Mouse (Mus musculus) CH12.LX (cell line): Measurements from ENCODE around the gene Heyl. TPM values are rescaled to one million over a fixed set of nuclear protein-coding genes. Genes with fewer than 3 reads are reported as not detected.

Source experiments
- DNase-seq: peaks from one replicate; pipeline ENCODE4 v3.0.0-alpha.2; 2013; ENCODE audit errors: extremely low read depth
- H3K27ac ChIP-seq: 2 replicates; pipeline ENCODE4 v1.5.1; 2012; ENCODE audit warnings: low read depth, mild to moderate bottlenecking, control low read depth, moderate library complexity; ENCODE audit not compliant: insufficient read depth
- H3K27me3 ChIP-seq: replicated peaks from 2 replicates; pipeline ENCODE3; 2012; ENCODE audit warnings: inconsistent platforms
- H3K36me3 ChIP-seq, 2 experiments: replicated peaks in 1 of 2; 2 replicates each; pipeline versions ENCODE3 to v1.6.1; 2012; ENCODE audit warnings: inconsistent platforms in 1 of 2, low read length in 1 of 2, mild to moderate bottlenecking in 1 of 2, mixed read lengths in 1 of 2, moderate library complexity in 1 of 2; ENCODE audit not compliant: control insufficient read depth in 1 of 2, insufficient read depth in 1 of 2
- H3K4me1 ChIP-seq, 2 experiments: 2 replicates each; pipeline ENCODE4 v1.6.1; 2012; ENCODE audit warnings: inconsistent platforms in 1 of 2, moderate library complexity in 1 of 2; ENCODE audit not compliant: insufficient read depth in 2 of 2, control insufficient read depth in 1 of 2
- H3K4me2 ChIP-seq: 2 replicates; pipeline ENCODE4 v1.6.1; 2012; ENCODE audit warnings: low read depth, mild to moderate bottlenecking, control low read depth; ENCODE audit not compliant: poor library complexity, insufficient read depth, severe bottlenecking
- H3K4me3 ChIP-seq, 3 experiments: fragments of 150-350 bp in 1 of 3; sonication (generic) in 1 of 3; replicated peaks in 1 of 3; 2 replicates each; pipeline versions ENCODE3 to v1.5.1; 2011 to 2012; ENCODE audit warnings: low read depth in 2 of 3, low read length in 2 of 3, mild to moderate bottlenecking in 2 of 3, moderate library complexity in 2 of 3, control low read depth in 1 of 3, improper control_type of control experiment in 1 of 3, inconsistent platforms in 1 of 3, mixed read lengths in 1 of 3; ENCODE audit not compliant: poor library complexity in 1 of 3
- H3K79me2 ChIP-seq: replicated peaks from 2 replicates; pipeline ENCODE4 v1.6.1; 2012; ENCODE audit warnings: mild to moderate bottlenecking, moderate library complexity; ENCODE audit not compliant: control insufficient read depth, poor library complexity, insufficient read depth, severe bottlenecking; ENCODE audit errors: extremely low read depth
- H3K9ac ChIP-seq: 2 replicates; pipeline ENCODE4 v1.6.1; 2012; ENCODE audit warnings: low read depth, mild to moderate bottlenecking, control low read depth, moderate library complexity; ENCODE audit not compliant: insufficient read depth
- H3K9me3 ChIP-seq: replicated peaks from 2 replicates; pipeline ENCODE3; 2012; ENCODE audit warnings: low read length, inconsistent platforms, mixed read lengths
- CHD1 ChIP-seq: IDR thresholded peaks from 2 replicates; pipeline ENCODE4 v1.6.1; 2012; ENCODE audit warnings: low read depth, low read length, improper control_type of control experiment, inconsistent platforms
- CHD2 ChIP-seq: IDR thresholded peaks from 2 replicates; pipeline ENCODE4 v1.6.1; 2011; ENCODE audit warnings: low read length, improper control_type of control experiment
- CTCF ChIP-seq, 2 experiments: IDR thresholded peaks in 1 of 2; conservative IDR thresholded peaks in 1 of 2; 2 replicates each; pipeline ENCODE4 v1.5.1; 2011 to 2012; ENCODE audit warnings: low read depth in 2 of 2, low read length in 2 of 2, improper control_type of control experiment in 1 of 2, inconsistent platforms in 1 of 2, mild to moderate bottlenecking in 1 of 2, moderate library complexity in 1 of 2
- ETS1 ChIP-seq: conservative IDR thresholded peaks from 2 replicates; pipeline ENCODE4 v1.6.1; 2012; ENCODE audit warnings: low read depth, mild to moderate bottlenecking, inconsistent platforms, low read length, improper control_type of control experiment, moderate library complexity
- HCFC1 ChIP-seq: IDR thresholded peaks from 2 replicates; pipeline ENCODE4 v1.6.1; 2012; ENCODE audit warnings: low read depth, mild to moderate bottlenecking, inconsistent platforms, low read length, improper control_type of control experiment
- IRF4 ChIP-seq: IDR thresholded peaks from 2 replicates; pipeline ENCODE4 v1.6.1; 2014; ENCODE audit warnings: low read depth, mild to moderate bottlenecking, inconsistent platforms, low read length, improper control_type of control experiment
- JUND ChIP-seq: conservative IDR thresholded peaks from 2 replicates; pipeline ENCODE4 v1.6.1; 2011; ENCODE audit warnings: low read depth, low read length, improper control_type of control experiment
- MAX ChIP-seq: IDR thresholded peaks from 2 replicates; pipeline ENCODE4 v1.6.1; 2011; ENCODE audit warnings: low read length, improper control_type of control experiment
- MAZ ChIP-seq: IDR thresholded peaks from 2 replicates; pipeline ENCODE4 v1.6.1; 2012; ENCODE audit warnings: low read depth, mild to moderate bottlenecking, inconsistent platforms, low read length, improper control_type of control experiment, moderate library complexity
- MXI1 ChIP-seq: IDR thresholded peaks from 2 replicates; pipeline ENCODE4 v1.6.1; 2011; ENCODE audit warnings: mild to moderate bottlenecking, low read depth, low read length, improper control_type of control experiment
- PAX5 ChIP-seq: IDR thresholded peaks from 2 replicates; pipeline ENCODE4 v1.6.1; 2012; ENCODE audit warnings: low read length, inconsistent platforms, mixed read lengths
- SIN3A ChIP-seq: IDR thresholded peaks from 2 replicates; pipeline ENCODE4 v1.6.1; 2012; ENCODE audit warnings: low read length, improper control_type of control experiment, inconsistent platforms
- USF2 ChIP-seq: conservative IDR thresholded peaks from 2 replicates; pipeline ENCODE4 v1.6.1; 2011; ENCODE audit warnings: low read depth, low read length, improper control_type of control experiment
- ZC3H11A ChIP-seq: IDR thresholded peaks from 2 replicates; pipeline ENCODE4 v1.6.1; 2012; ENCODE audit warnings: low read depth, mild to moderate bottlenecking, inconsistent platforms, low read length, improper control_type of control experiment
- ZKSCAN1 ChIP-seq: IDR thresholded peaks from 2 replicates; pipeline ENCODE4 v1.6.1; 2012; ENCODE audit warnings: low read depth, inconsistent platforms, low read length, improper control_type of control experiment, borderline replicate concordance
- dilution Hi-C: fragments of 300-500 bp; cut with MboI; formaldehyde crosslinking; loops from 2 replicates; pipeline ENCODE4 v1.14.3; 2020; ENCODE audit warnings: low sequenced_read_pairs; ENCODE audit not compliant: extremely low pct_unique_long_range_greater_than_20kb, extremely low pct_ligation_motif_present
- in situ Hi-C: fragments of 300-500 bp; cut with MboI; formaldehyde crosslinking; loops from 3 replicates; pipeline ENCODE4 v1.14.3; 2019; ENCODE audit warnings: low sequenced_read_pairs, low pct_ligation_motif_present, low pct_unique_long_range_greater_than_20kb, mixed read lengths
- polyA plus RNA-seq: library from polyadenylated mRNA; unstranded; fragments of >175 nt; gene quantifications from 2 replicates; pipeline ENCODE4 v1.2.1, GENCODE M21; 2012; ENCODE audit warnings: low read depth; ENCODE audit not compliant: insufficient read length
- total RNA-seq, 2 experiments: library from RNA; depleted of rRNA; stranded (reverse); fragments of 300-350 nt in 1 of 2; fragments of >200 nt in 1 of 2; gene quantifications; 2 replicates each; pipeline ENCODE4 v1.2.3; 2012 to 2014

Gene Heyl
- total and polyA plus RNA-seq, 3 experiments, result not detected

- no peak overlapping the region for H3K9ac ChIP-seq
- dilution Hi-C loops (no loop called here), in situ Hi-C loops (loop anchor here (25.0 kb wide), 1 partner anchor 539 kb away; no protein-coding TSS in a partner anchor)
- H3K27ac ChIP-seq, result no peak overlapping the region
- no peaks in the 10 kb centered on the region for H3K27me3 ChIP-seq
- peaks cover 0 to 4% of the 10 kb centered on the region in 2 experiments; a peak in 2 of 4 replicates for H3K4me1 ChIP-seq
- H3K36me3 ChIP-seq, result peaks cover 66 to 85% of the 10 kb centered on the region in 2 experiments
- no peak overlapping the region for H3K4me2 ChIP-seq
- H3K79me2 ChIP-seq, result no peaks in the 10 kb centered on the region; the same call in 1 of the 2 replicates
- no peak for DNase-seq
- TF ChIP-seq MAX (no peak), CTCF (conservative IDR thresholded peaks at IDR 0.05 in 1 of 2, IDR thresholded peaks at IDR 0.05 in 1 of 2; ENCODE audit: low read depth in 2 of 2, low read length in 2 of 2) (no peak), IRF4 (no peak), ETS1 (no peak), JUND (no peak), PAX5 (no peak), USF2 (no peak), CHD1 (no peak), ZC3H11A (no peak), MAZ (no peak)
- H3K4me3 ChIP-seq, result no peak overlapping the region
- H3K9me3 ChIP-seq, result peaks cover 6% of the 10 kb centered on the region
Observed at GRCm38 (mm10) chr4:123298226-123298625, 64.9 kb downstream of the Heyl start.

- Histone ChIP-seq H3K4me1 (peaks cover 0 to 4% of the 10 kb centered on the region in 2 experiments; a peak in 2 of 4 replicates), H3K36me3 (peaks cover 58 to 86% of the 10 kb centered on the region in 2 experiments), H3K4me3 (no peak overlapping the region), H3K27me3 (no peaks in the 10 kb centered on the region), H3K9ac (no peak overlapping the region), H3K27ac (no peak overlapping the region), H3K4me2 (no peak overlapping the region), H3K79me2 (no peaks in the 10 kb centered on the region), H3K9me3 (peaks cover 14% of the 10 kb centered on the region)
- in situ Hi-C loops (loop anchor here (25.0 kb wide), 1 partner anchor 538 kb away; no protein-coding TSS in a partner anchor), dilution Hi-C loops (no loop called here)
- no peak for DNase-seq
- TF ChIP-seq SIN3A, result no peak
- no peak for TF ChIP-seq CHD2
- TF ChIP-seq ZKSCAN1, result no peak
- no peak for TF ChIP-seq MXI1
- no peak for TF ChIP-seq HCFC1
Observed at GRCm38 (mm10) chr4:123298980-123299670, 65.8 kb downstream of the Heyl start.

Other genes with a start within 250 kb of the Heyl start
- gene Mycl, start 237.9 kb upstream of the Heyl start, total RNA-seq (2012; rRNA removed), result 0.46 and 0.51 TPM in 2 replicates
- gene Mycl, start 237.9 kb upstream of the Heyl start, total RNA-seq (2014; rRNA removed), result 0.38 and 0.41 TPM in 2 replicates
- 0.44 and 0.65 TPM in 2 replicates for gene Mycl, start 237.9 kb upstream of the Heyl start, polyA plus RNA-seq
- 17.7 and 18.9 TPM in 2 replicates for gene Trit1, start 217.0 kb upstream of the Heyl start, total RNA-seq (2012; rRNA removed)
- gene Trit1, start 217.0 kb upstream of the Heyl start, total RNA-seq (2014; rRNA removed), result 21.3 and 21.9 TPM in 2 replicates
- gene Trit1, start 217.0 kb upstream of the Heyl start, polyA plus RNA-seq, result 19.8 and 22.2 TPM in 2 replicates
- not detected in 2 replicates for gene Bmp8b, start 128.4 kb upstream of the Heyl start, total RNA-seq (2012; rRNA removed)
- not detected in 2 replicates for gene Bmp8b, start 128.4 kb upstream of the Heyl start, total RNA-seq (2014; rRNA removed)
- gene Bmp8b, start 128.4 kb upstream of the Heyl start, polyA plus RNA-seq, result 0.12 TPM in 1 of 2 replicates, not detected in the other
- gene Oxct2b, start 117.3 kb upstream of the Heyl start, total RNA-seq (2012; rRNA removed), result not detected in 2 replicates
- gene Oxct2b, start 117.3 kb upstream of the Heyl start, total RNA-seq (2014; rRNA removed), result not detected in 2 replicates
- not detected in 2 replicates for gene Oxct2b, start 117.3 kb upstream of the Heyl start, polyA plus RNA-seq
- gene Ppie, start 93.6 kb upstream of the Heyl start, total RNA-seq (2012; rRNA removed), result 86.8 and 94.0 TPM in 2 replicates
- 84.5 and 89.4 TPM in 2 replicates for gene Ppie, start 93.6 kb upstream of the Heyl start, total RNA-seq (2014; rRNA removed)
- 68.3 and 69.7 TPM in 2 replicates for gene Ppie, start 93.6 kb upstream of the Heyl start, polyA plus RNA-seq
- gene Hpcal4, start 50.3 kb upstream of the Heyl start, total RNA-seq (2012; rRNA removed), result not detected in 2 replicates
- not detected in 2 replicates for gene Hpcal4, start 50.3 kb upstream of the Heyl start, total RNA-seq (2014; rRNA removed)
- gene Hpcal4, start 50.3 kb upstream of the Heyl start, polyA plus RNA-seq, result not detected in 2 replicates
- gene Nt5c1a, start 32.1 kb upstream of the Heyl start, total RNA-seq (2012; rRNA removed), result not detected in 2 replicates
- gene Nt5c1a, start 32.1 kb upstream of the Heyl start, total RNA-seq (2014; rRNA removed), result not detected in 2 replicates
- gene Nt5c1a, start 32.1 kb upstream of the Heyl start, polyA plus RNA-seq, result not detected in 2 replicates
- 318 and 326 TPM in 2 replicates for gene Pabpc4, start 28.8 kb downstream of the Heyl start, total RNA-seq (2012; rRNA removed)
- 206 and 207 TPM in 2 replicates for gene Pabpc4, start 28.8 kb downstream of the Heyl start, total RNA-seq (2014; rRNA removed)
- gene Pabpc4, start 28.8 kb downstream of the Heyl start, polyA plus RNA-seq, result 370 and 444 TPM in 2 replicates
- 0.08 TPM in 2 replicates for gene Oxct2a, start 90.1 kb downstream of the Heyl start, total RNA-seq (2012; rRNA removed)
- gene Oxct2a, start 90.1 kb downstream of the Heyl start, total RNA-seq (2014; rRNA removed), result not detected in 2 replicates
- gene Oxct2a, start 90.1 kb downstream of the Heyl start, polyA plus RNA-seq, result 0.18 TPM in 1 of 2 replicates, not detected in the other
- gene Bmp8a, start 109.7 kb downstream of the Heyl start, total RNA-seq (2012; rRNA removed), result 0.68 and 0.71 TPM in 2 replicates
- gene Bmp8a, start 109.7 kb downstream of the Heyl start, total RNA-seq (2014; rRNA removed), result 0.26 and 0.30 TPM in 2 replicates
- 0.76 and 0.86 TPM in 2 replicates for gene Bmp8a, start 109.7 kb downstream of the Heyl start, polyA plus RNA-seq